Mouse (Mus musculus): ENCODE results near the gene Gm156.

GRCm38 (mm10) chr6:129746151-129746550, 37.9 kb downstream of the Gm156 start:
- peak in 1 of 2 experiments; percentile 46; a peak in 2 of 4 replicates for TF ChIP-seq CTCF (conservative IDR thresholded peaks at IDR 0.05 in 1 of 2, IDR thresholded peaks at IDR 0.05 in 1 of 2; ENCODE audit: low read depth in 2 of 2, low read length in 2 of 2)
- TF ChIP-seq MAX (IDR thresholded peaks at IDR 0.05; ENCODE audit: low read length), result no peak
- no peak for TF ChIP-seq ELF1 (IDR thresholded peaks at IDR 0.05; ENCODE audit: low read depth, low read length)
- no peak for TF ChIP-seq CHD2 (IDR thresholded peaks at IDR 0.05; ENCODE audit: low read length)
- no peak for TF ChIP-seq ZMIZ1 (IDR thresholded peaks at IDR 0.05; ENCODE audit: low read depth, low read length)
- TF ChIP-seq POLR2A (IDR thresholded peaks at IDR 0.05; ENCODE audit: low read depth, low read length), result no peak
- no peak for TF ChIP-seq SMC3 (IDR thresholded peaks at IDR 0.05; ENCODE audit: low read depth, low read length)
- no peak for TF ChIP-seq USF1 (IDR thresholded peaks at IDR 0.05; ENCODE audit: low read depth, low read length)
- no peak for TF ChIP-seq HCFC1 (IDR thresholded peaks at IDR 0.05; ENCODE audit: low read depth, low read length)
- TF ChIP-seq POLR2AphosphoS2 (IDR thresholded peaks at IDR 0.05; ENCODE audit: low read depth, low read length), result no peak
- TF ChIP-seq TCF12 (IDR thresholded peaks at IDR 0.05; ENCODE audit: low read depth, low read length), result no peak
- no peak for TF ChIP-seq PAX5 (IDR thresholded peaks at IDR 0.05; ENCODE audit: low read length)
- no peak for TF ChIP-seq JUND (conservative IDR thresholded peaks at IDR 0.05; ENCODE audit: low read depth, low read length)

All from CH12.LX (cell line).